Mouse (Mus musculus) cerebellum, postnatal 4 days (tissue): Measurements from ENCODE around the gene Fntb.
"Not testable (repeated sequence)": the region's sequence is repeated elsewhere in the genome, so short reads cannot be mapped to it uniquely, and the experiment has no call there.

Source experiments
- DNase-seq, 2 experiments: peaks; one replicate each; pipeline ENCODE4 v3.0.0; 2022; ENCODE audit warnings: low spot score in 2 of 2, mixed read lengths in 1 of 2

Fntb gene

GRCm38 (mm10) chr12:76765354-76765851 is at the start of gene Fntb, which contains the start of gene Churc1:
Gene Fntb (plus strand): TSS chr12:76765589.
Gene Churc1 (plus strand): TSS chr12:76765538.
- DNase-seq, result peak; percentile 58 to 82

- DNase-seq, result no peak
These were observed 47.0 kb upstream of the Fntb start for GRCm38 (mm10) chr12:76718384-76718783.

GRCm38 (mm10) chr12:76720572-76720971 is 44.8 kb upstream of the Fntb start:
- no peak for DNase-seq

GRCm38 (mm10) chr12:76722026-76722425 is 43.4 kb upstream of the Fntb start:
- DNase-seq, result no peak

- no peak for DNase-seq
These were observed 37.4 kb upstream of the Fntb start for GRCm38 (mm10) chr12:76727955-76728354.

- no peak for DNase-seq
These were observed 14.4 kb upstream of the Fntb start for GRCm38 (mm10) chr12:76750866-76751459.

GRCm38 (mm10) chr12:76752652-76753318 is 12.6 kb upstream of the Fntb start:
- DNase-seq, result peak in 1 of 2 experiments; percentile 47

DNA sequence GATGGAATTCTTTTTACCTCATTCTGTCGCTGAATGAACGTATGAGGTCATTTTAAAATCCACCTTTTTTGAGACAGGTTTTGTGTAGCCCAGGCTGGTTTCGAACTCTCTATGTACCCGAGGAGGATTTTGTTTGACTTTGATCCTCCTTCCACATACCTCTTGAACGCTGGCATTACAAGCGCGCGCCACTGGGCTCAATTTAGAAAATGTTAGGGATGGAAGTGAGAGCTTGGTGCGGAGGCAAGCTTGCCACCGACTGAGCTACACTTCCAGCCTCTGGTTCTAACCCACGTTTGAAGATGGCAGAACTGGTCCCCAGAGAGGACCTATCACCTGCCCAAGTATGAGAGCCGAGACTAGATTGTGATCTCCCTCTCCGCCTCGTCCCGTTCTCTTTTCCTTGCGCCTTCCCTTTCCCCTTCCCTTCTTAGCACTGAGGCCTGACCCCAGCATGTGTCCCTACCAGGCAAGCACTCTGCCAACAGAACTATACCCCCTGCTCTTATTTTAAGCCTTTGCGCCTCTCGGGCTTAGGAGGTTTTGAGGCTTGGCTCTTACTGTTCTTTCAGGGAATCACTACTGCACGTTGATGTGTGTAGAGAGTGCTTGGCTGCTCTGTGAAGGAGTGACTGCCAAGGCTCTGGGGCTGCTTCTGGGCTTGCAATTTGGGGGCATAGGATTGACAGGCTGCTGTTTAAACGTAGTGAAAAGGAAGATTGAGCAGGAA is 677 bp downstream of the Fntb start:
- DNase-seq, result peak in 1 of 2 experiments; percentile 30

- no peak for DNase-seq
These were observed 5.6 kb downstream of the Fntb start for GRCm38 (mm10) chr12:76770841-76771500.

GRCm38 (mm10) chr12:76771540-76771939 is 6.2 kb downstream of the Fntb start:
- no peak for DNase-seq

GRCm38 (mm10) chr12:76774652-76775051 is 9.3 kb downstream of the Fntb start:
- DNase-seq, result no peak

DNA sequence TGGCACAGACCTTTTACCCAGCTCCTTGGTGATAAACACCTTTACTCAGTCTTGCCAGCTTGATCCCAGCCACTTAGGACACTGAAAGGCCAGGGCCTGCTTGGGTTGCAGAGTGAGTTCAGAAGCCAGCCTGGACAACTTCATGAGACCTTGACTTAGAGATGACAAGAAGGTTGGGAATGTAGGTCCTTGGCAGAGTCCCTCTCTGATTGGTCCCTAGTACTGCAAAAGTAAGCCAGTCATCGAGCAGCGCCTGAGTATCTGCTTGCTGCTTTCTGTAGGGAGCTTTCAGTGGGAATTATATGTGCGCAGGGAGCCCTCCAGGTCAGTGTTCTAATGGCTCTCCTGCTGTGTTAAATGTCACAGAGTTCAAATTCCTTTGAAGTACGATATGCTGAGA is 9.7 kb downstream of the Fntb start:
- no peak for DNase-seq

DNA sequence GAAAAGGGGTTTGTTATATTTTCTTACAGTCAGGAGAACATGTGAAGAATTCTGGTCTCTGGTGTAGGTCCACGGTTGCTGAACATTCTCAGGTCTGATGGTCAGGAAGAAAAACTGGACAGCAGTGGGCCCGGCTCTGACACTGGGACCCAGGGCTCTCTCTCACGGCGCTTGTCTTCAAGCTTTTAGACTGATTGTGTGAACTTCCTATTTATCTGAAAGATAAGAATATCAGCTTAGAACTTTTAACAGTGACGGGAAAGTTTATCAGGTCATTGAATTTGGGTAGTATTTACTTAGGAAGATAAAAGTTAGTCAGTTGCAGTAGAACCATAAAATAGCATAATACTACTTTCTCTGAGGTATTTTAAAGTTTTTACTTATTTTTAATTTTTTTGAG is 11.5 kb downstream of the Fntb start:
- DNase-seq, result no peak

DNA sequence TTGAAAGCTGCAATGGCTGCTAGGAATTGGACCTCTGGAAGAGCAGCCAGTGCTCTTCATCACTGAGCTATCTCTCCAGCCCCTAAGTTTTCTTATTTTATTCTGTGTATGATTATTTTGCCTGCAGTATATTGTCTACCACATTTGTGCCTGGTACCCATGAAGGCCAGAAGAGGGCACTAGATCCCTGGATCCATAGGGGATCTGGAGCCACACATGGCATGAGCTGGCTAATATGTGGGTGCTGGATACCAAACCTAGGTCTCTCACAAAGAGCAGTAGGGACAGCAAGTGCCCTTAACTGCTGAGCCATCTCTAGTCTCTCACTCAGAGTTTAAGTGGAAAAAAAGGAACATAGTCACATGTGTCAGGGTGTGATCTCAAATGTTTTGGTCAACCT is 12.5 kb downstream of the Fntb start:
- no peak for DNase-seq

DNA sequence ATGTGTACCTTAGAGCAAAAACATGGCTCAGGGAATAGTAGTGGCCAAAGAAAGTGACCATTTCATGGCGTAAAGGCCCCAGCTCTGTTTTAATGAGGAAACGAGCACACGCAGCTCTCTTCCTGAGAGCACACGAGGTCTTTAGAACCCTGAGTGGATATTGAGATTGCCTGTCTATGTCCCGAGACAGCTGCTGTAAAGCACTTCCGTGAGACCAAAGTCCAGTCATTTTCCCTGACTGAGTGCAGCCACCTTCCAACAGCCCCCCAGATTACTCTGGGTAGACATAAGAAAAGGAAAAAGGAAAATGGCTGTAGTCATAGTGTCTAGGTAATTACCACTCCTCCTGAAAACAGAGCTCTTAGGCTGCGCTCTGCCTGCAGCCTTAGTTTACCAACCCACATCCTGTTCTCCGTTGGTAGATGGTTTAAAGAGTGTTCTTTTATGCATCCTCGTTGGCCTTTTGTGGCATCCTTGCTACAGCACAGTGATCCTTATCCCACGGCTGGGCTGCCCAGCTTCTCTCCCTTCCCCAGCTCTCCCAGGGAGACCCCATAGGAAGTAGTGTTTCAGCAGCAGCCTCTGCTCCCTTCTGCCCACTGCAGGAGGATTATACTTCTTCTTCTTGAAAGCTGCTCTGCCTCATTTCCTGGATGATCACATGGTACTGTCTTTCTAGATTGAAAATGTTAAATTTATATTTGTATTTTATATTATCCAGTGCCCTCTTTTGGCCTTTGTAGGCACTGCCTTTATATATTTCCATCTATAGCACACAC is 13.1 kb downstream of the Fntb start:
- no peak for DNase-seq

DNA sequence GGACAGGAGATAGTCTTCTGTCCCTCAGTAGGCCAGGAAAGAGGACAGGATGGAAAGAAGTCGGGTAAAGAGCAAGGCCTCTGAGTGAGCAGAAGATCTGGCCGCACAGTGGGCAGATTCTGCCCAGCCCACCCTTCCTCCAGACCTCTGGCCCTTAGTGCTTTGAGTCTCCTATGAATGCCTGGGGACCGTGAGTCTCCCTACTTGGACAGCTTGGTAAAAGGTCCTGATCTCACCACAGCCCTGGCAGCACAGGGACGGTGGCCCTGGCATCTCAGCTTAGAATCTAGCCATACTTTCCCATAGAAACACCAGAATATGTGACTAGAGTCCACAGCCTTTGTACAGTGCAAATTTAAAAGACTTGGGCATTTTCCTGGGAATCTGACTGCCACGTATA is 14.6 kb downstream of the Fntb start:
- DNase-seq, result no peak

DNA sequence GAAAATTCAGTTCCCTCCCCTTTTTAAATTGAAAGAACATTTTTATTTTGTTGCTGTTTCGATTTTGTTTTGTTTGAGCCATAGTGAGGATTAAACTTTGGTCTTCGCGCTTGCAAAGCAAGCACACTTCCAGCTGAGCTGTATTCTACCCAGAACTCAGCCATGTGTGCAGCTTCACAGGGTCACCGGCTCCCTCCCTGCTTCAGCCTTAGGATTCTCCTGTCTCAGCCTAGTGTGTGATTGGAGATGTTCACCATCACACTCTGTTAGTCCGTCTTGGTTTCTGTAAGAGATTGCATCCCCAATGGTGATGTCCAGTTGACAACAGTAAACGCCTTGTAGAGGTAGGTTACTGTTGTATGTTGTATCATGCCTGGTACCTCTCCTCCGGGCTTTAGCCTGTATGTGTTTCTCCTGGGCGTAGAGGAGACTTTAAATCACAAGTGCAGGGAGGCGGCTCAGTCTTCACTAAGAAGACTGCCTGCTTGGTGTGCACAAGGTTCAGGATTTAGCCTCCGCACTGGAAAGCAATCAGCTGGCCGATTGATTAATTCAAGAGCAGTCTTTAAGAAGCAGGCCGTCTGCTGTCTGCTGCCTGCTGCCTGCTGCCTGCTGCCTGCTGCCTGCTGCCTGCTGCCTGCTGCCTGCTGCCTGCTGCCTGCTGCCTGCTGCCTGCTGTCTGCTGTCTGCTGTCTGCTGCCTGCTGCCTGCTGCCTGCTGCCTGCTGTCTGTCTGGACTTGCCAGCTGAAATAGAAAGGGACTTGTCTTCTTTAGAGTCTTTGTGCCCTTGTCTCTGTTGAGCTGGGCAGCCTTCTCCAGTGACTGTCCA is 15.5 kb downstream of the Fntb start:
- peak in 1 of 2 experiments; percentile 22 for DNase-seq

DNA sequence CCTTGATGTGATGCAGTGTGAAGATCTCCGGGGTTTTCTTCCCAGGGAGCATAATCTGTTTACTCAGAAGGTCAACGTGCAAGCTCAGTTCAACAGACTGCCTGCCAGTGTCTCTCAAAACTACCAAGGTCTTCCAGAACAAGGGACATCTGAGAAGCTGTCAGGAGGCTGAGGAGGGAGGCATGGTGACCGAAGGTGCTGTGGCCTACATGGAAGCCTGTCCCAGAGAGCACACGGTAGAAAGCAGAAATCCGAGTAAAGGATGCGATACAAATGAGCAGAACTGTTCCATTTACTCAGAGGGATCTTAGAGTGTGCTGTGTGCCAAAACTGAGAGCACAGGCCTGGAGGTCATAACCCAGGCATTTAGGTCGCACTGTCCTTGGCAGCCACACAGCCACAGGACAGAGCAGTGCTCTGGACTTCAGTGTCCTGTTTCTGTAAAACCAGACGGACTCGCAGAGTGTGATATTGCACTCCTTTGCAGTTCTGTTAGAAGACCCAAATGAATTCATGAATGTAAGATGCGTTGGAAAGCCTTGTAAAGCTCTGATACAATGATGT is 18.7 kb downstream of the Fntb start:
- no peak for DNase-seq

DNA sequence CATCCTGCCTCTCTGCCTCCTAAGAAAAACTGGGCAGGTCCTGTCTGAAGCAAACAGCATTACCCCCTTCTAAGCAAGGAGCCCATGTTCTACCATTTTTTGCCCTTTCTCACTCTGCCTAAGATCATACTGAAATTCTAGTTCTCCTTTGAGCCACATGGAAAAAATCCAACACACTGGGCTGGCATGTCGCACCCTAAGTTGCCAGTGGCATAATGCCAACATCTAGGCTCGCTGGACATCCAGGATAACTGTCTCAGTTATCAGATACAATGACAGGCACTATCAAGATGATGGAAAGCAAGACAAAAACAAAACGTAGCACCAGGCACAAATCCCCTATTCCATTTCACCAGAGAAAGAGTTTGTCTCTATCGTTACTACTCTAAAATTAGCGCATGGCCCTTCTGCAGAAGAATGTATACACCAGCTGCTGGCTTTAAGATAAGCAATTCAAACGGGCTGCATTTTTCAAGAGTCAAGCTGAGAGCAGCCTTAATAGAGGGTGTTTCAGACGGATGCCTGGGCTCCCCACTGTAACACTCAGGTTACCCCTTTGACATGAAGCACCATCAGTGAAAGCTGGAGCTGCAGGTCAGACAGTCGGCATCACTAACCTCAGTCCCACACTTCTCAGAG is 25.2 kb downstream of the Fntb start:
- no peak for DNase-seq

GRCm38 (mm10) chr12:76792540-76792939 is 27.2 kb downstream of the Fntb start:
- not testable (repeated sequence) for DNase-seq
